Mouse (Mus musculus): ENCODE measurements around the gene Gsk3a. TPM values are rescaled to one million over a fixed set of nuclear protein-coding genes. Genes with fewer than 3 reads are reported as not detected.

The Gsk3a gene
- total RNA-seq, 2 experiments from 2014 or later, result 93.3 to 96.7 TPM

DNA sequence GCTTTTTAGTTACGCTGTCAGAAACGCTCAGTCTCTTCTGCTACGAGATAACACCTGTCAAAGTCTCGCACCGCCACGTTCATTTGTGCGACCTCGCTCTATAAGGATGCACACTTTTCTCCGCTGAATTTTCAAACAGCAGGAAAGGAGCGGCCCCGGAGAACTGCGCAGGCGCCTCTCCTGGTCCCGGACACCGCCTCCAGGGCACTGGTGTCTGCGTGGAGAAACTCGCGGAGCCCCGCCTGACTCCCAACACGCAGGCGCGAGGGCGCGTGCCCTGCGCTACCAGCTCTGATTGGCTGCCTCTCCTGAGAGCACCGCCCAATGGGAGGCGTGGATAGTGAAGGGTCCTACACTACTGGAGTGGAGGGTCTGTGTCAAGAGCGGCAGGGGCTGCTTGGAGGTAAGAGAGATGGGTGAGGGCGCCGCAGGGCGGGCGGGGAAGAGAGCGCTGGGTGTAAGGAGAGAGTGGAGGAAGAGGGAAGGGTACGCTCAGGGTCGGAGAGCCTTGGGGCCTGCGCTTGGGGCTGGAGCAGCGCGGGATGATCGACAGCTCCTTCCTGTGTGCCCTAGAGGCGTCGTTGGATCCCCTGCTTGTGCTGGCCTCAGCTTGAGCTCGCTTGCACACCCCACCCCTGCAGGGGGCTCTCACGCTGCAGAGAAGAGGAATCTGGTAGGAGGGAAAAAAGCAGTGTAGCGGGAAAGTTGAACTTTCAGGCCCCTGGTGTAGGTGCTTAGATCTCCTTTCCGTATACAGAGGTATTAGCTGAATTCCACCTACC, 16.4 kb downstream of the Gsk3a start, which contains the start of gene Zfp526:
TSS of gene Zfp526 (plus strand) at position 324 of the 782 bp plus-strand sequence.
- DNase-seq, result peak; percentile 99

DNA sequence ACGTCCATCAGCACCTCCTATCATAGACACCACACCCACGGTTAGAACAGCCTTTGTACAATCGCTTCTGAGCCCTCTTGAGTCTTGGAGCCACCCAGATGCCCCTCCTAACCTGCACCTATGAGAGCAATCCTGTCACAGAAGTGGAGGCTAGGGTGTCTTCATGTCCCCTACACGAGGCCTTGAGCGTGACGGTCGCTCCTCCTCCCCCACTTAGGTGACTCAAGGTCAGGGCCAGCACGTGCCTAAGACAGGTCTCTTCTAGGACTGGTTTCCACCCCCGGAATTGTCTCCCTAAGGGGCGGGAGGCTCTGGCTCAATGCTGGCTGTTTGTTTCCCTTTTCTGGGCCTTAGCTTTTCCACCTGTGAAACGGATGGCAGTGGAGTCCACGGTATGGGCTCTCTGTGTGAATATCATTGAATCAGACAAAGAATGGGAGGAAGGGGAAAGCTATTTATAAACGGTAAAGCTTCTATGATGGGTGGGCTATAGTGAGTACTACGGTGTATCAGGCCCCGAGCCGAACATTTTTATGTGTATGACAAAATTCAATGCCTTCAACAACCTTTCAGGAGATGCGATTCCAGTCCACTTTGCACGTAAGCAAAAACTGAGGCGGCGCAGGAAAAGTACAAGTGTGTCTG, 17.1 kb downstream of the Gsk3a start, which contains the start of gene Dedd2:
TSS of gene Dedd2 (minus strand) at position 159 of the 645 bp plus-strand sequence.
- peak; percentile 48 to 62 for DNase-seq

GRCm38 (mm10) chr7:25219756-25220456, 17.7 kb downstream of the Gsk3a start:
- peak; percentile 96 to 97 for DNase-seq

GRCm38 (mm10) chr7:25219416-25219750, 18.3 kb downstream of the Gsk3a start:
- DNase-seq, result peak in 1 of 2 experiments; percentile 46

GRCm38 (mm10) chr7:25218705-25219415, 18.8 kb downstream of the Gsk3a start:
- DNase-seq, result peak; percentile 43 to 58

DNA sequence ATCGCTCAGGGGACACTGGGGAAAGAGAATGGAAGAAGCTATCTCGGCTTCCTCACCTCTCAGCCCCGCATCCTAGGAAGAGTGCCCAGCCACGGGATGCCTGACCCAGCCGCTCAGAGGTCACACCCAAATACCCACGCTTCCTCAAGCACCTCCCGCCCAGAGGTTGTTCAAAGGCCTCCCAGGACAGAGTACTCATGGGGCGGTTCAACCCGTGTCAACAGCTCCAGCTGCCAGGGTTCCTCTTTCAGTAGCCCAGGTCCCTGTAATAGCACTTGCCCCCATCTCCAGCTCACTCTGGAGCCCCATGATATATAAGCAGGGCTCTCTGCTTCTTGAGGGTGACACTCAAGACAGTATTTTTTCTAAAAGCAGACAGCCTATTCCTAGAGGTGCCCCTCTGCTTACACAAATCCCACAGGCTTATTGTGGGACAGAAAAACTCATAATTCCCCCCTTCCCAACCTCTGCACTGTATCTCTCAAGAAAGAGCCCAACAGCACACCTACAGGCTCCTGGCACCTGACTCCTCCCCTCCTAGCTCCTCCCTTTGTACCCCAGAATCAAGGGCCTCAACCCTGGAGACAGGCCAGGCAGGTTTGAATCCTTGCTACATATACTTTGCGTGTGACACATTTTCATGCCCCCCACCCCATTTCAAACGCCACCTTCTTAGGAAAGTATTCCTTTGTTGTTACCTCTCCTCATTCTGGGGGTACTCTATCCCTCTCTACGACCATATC, 19.8 kb downstream of the Gsk3a start:
- no peak for DNase-seq

GRCm38 (mm10) chr7:25214172-25214571, 23.5 kb downstream of the Gsk3a start:
- DNase-seq, result no peak

- no peak for DNase-seq
Measured at GRCm38 (mm10) chr7:25213099-25213498, 24.6 kb downstream of the Gsk3a start.

GRCm38 (mm10) chr7:25210482-25210881, 27.2 kb downstream of the Gsk3a start:
- no peak for DNase-seq

- DNase-seq, result no peak
Measured at GRCm38 (mm10) chr7:25209161-25209622, 28.5 kb downstream of the Gsk3a start.

DNA sequence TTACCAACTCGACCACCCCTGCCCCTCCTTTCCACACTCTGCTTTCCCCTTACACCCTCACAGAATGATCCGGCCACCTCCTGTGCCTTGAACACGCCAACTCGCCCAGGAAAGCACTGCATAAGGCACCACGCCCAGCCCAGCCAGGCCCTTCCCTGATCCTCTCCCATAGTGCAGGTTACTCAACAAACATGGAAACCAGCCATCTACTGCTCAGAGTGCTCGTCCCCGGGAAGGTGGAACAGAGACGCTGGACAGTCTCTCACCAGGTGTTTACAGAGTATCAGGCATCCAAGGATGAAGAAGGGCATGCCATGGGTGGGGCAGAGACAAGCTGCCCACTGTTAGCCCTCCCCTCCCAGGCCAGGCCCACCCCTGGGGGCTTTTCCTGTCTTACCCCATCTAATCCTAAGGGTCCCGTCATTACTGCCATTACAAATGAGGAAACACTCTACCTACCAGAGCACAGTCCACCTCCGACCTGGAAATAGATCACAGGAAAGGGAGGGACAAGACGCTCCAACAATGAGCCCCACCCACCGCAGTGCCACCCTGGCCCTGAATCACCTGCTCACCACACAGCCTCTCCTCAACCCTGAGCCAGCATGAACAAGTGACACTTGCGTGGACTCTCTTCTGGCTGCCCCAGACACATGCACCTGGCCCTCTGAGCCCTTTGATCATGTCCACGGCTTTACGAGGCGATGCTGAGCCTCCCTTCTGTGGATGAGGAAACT, 31.4 kb downstream of the Gsk3a start:
- peak in 1 of 2 experiments; percentile 39 for DNase-seq

DNA sequence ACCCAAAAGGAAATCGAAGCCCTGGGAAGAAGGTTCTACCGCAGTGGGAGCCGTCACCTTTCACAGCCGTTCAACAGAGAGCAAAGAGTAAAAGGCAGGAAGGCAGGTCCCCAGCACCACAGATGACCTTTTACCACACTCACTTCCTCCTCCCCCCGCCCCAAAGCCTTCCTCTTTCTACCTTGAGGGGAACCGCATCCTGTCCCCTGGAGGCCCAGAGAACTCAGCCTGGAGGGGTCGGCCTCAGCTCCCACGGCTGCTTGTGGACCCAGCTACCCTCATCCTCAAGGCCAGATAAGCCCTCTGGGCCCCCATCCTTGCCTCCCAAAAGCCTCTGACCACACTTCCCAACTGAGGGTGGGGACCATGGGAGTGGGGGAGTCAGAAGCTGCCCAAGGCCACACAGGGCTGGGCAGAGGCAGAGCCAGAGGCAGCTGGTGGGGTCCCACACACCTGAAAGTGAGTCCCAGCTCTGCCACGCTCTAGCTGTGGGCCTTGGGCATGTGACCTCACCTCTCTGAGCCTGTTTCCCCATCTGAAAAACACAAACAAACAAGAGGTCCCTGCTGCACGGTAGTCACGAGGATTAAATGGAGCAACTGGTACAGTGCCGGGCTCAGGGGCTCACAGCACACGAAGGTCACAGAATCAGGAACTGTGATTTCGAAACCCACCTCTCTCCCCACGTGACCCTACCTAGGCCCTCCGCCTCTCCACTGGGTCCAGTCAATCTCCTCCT, 32.1 kb downstream of the Gsk3a start:
- no peak for DNase-seq

GRCm38 (mm10) chr7:25203624-25204023, 34.0 kb downstream of the Gsk3a start:
- DNase-seq, result no peak

DNA sequence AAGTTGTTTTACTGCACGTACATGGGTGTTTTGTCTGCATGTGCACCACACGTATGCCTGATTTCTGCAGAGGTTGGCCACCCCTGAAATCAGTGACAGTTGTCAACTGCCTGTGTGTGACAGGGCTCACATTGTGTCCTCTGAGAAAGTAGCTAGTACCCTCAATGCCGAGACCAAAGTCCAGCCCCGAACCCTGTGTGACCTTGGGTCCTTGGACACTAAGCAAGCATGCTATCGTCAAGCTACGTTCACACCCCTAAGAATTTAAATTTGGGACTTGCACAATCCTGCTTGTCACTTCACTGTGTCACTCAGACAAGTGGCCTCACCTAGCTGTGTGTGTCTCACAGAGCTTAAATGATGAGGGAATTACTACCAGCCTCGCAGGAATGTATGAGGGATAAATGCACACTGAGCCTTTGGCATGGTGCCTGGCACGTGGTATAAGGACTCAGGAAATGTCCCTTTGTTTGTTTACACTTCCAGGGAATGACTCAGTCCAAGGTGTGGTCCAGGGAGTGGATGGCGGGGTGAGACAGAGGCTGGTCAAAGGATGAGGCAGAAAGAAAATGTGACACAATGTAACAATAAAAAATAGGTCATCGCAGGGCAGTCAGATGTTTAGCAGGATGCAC, 40.1 kb downstream of the Gsk3a start:
- DNase-seq, result no peak

DNA sequence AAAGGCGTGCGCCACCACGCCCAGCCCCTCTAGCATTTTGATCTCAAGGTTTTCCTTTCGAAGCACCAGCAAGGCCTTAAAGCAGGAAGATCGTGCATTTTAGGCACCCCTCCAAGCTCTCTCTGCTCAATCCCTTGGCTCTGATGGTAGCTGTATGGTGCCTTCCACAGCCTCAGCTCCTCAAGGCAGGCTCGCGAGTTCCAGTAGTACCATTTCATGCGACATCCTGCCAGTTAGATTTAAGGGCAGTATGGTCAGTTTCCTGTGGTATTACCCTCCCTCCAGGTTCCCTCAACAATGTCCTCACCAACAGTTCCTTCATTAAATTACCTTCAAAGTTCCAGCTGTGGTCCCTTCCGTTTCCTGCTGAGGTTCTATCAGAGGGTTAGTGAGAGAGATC, 41.5 kb downstream of the Gsk3a start:
- DNase-seq, result no peak

GRCm38 (mm10) chr7:25195148-25195547, 42.5 kb downstream of the Gsk3a start:
- no peak for DNase-seq

- DNase-seq, result no peak
Measured at GRCm38 (mm10) chr7:25192110-25192509, 45.5 kb downstream of the Gsk3a start.

GRCm38 (mm10) chr7:25190806-25191205, 46.8 kb downstream of the Gsk3a start:
- no peak for DNase-seq

Data from adrenal gland, postnatal 36 days (tissue).